Mouse (Mus musculus) small intestine, adult 2 months (tissue): Measurements from ENCODE around the gene Dydc1.

ENCODE experiments used
- CTCF ChIP-seq: fragments of 200-500 bp; IDR thresholded peaks from 2 replicates; pipeline ENCODE4 v1.5.1; 2012; ENCODE audit warnings: low read depth, mild to moderate bottlenecking, control low read depth, inconsistent platforms, low read length, moderate library complexity, mixed read lengths; ENCODE audit not compliant: insufficient replicate concordance, insufficient read length; ENCODE audit errors: extremely low read depth
- POLR2A ChIP-seq: fragments of 200-500 bp; IDR thresholded peaks from 2 replicates; pipeline ENCODE4 v1.6.1; 2012; ENCODE audit warnings: low read depth, mild to moderate bottlenecking, control low read depth, inconsistent platforms, low read length, moderate library complexity

DNA sequence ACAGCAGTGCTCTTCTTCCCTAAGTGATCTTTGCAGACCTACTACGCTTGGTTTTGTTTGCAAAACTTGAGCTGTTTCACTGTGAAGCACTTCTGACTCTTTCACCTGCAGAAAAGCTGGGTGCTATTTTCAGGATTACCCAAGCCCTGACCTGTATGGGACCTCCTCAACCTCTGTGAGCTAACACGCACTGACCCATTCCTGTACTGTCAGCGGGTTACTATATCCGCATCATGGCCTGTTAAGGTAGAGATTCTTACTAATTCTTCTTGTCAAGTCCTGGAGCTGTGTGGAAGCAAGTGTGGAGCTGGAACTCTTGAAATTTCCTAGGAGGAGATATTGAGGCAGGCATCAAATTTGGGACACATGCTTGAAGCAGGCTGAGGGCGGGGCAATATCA lies 52.0 kb downstream of the Dydc1 start:
- no peak for TF ChIP-seq POLR2A
- no peak for TF ChIP-seq CTCF
